Mouse (Mus musculus) left cerebral cortex, adult 9 months (tissue): ENCODE results near the gene Mark1.
A peak's percentile ranks its signal among the peaks of the same experiment; 100 is the strongest.

ENCODE experiments used
- DNase-seq, 2 experiments: peaks; one replicate each; pipeline ENCODE4 v3.0.0; 2022; ENCODE audit warnings: low spot score in 2 of 2

Mark1 gene

DNA sequence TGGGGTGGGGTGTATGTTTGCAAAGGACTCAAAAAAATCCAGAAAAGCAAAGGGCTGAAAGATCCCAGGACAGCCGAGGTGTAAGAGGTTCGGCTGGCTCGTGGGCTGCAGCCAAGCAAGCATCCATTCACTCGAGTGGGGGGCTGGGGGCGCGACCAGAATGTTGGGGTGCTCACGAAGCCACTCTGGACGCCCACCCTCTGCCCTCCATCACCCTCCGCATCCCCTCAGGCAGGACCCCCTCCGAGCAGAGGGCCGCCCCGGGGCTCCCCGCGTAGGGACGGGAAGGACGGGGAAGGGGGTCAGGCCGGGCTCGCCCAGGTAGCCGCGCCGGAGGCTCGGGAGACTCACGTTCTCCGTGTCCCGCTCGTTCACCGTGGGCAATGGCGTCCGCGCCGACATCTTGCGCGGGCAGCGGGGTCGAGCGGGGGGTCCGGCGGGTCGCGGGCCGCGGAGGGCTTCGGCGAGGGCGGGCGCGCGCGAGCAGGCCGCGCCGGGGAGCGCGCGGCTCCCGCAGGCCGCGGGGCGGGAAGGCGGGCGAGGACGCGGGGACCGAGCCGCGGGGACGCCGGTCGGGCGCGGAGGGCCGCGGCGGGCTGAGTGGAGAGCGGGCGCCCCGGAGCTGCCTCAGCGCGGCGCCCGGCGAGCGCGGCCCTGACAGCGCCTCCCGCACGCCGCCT is at the start of gene Mark1:
Gene Mark1, minus strand, starts transcription at position 500 of the 680 bp plus-strand sequence.
- peak in 1 of 2 experiments; percentile 30 for DNase-seq

DNA sequence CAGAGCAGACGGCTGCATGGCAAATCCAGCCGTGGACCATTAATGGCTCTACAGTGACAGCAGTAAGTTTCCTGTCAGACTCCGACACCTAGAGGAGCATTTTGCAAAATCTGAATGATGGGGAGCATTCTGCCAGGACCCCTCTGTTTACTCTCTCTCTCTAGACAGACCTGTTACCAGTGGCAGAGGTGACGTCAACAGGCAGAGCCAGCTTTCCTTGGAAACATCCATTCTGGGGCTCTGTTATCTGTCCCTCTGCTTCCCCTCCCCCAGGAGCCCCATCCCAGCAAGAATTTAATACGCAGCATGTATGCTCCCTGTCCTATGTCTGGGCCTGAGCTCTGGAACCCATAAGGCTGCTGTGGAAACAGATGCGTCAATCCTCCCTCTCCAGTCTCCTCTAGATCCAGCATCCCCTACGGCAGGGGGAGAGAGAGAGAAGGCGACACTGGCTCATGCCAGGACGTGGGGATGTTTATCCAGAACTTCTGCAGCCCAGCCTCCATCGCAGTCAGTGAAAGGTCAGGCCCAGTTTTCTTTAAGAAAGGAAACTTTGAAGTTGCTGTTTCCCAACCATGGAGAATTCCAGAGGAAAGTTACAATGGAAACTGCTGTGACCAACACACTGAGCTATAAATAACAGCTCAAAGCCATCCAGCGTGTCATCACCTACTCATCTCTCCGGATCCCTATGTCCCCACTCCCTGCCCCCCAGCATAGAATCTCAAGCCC is 48.3 kb upstream of the Mark1 start:
- DNase-seq, result no peak

DNA sequence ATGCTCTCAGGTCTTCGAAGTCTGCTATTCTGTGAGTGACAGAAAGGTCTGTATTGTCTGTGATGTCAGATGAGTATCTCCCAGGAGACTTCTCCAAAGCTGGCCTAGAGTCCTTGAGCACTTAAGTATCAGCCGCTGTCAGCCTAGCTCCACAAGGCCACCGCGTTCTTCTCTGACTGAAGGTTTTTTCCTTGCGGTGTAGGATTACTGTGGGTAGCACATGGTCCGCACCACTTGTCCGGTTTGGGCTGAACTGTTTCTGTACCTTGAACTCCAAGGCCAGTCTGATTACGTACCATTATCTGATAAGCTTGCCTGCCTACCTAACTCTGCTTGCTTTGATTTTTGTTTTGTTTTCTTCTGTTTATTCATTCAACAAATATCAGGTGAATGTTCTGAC is 47.1 kb upstream of the Mark1 start:
- no peak for DNase-seq

DNA sequence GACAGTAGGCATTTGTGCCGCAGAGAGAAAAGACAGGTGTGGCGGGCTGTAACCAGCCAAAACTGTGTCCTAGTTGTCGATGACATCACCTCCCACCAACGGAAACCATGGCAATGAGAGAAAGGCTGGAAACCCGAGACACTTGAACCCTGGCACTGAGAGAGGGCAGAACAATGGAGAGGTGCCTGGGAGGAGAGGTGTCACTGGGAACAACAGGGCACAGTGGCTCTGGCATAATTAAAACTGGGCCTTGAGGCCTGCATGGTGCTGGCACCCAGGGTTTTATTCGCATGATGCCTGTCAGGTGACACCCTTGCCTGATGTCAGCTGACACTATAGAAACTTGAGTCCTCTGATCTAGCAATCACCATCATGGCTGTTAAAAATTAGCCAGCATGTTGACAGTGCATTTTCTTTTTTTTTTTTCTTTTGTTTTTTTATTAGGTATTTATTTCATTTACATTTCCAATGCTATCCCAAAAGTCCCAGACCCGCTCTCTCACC is 38.9 kb upstream of the Mark1 start:
- DNase-seq, result no peak

DNA sequence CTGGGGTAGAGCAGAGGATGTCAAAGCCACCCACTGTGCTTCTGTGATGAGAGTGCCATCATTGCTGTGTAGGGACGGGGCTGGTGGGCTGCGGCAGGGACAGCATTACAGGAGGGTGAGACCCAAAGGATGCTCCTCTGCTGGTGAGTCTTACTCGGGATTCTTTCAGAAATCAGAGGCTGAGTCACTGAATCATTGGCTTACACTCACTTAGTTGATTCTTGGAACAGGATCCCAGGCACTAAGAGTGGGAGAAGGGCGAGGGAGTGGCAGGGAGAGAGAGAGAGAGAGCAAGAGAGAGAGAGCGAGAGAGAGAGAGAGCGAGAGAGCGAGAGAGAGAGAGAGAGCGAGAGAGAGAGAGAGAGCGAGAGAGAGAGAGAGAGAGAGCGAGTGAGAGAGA is 31.2 kb upstream of the Mark1 start:
- DNase-seq, result no peak

DNA sequence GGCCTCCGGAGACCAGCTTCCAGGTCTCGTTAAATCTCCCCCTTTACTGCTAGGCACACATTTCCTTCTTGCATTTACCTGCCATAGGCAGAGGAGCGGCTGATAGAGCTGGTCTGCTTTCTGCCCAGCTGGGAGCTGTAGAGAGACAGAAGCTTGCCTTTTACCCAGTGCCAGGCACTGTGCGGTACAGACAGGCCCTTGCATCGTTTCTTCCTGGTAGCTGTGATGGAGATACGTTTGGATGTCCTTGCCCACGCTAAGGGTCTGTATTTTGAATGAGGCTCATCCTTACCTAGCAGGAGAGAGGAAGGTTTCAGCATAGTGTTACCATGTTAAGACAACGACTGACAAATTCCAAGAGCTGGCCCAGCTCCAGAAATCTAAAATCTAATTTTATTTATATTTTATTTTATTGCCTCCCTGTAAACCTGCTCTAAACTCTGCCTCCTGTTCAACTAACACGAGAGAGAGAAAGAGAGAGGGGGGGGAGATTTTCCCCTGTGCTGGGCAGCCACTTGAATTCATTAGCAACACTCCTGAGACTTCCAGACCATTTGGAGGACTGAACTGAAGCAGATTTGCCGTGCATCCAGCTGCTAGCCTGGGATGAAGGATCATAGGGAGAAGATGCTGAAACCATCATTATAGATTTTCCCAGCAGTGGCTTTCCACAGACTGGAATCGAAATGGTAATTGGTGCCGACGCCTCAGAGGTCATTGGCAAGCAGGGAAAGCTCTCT is 21.2 kb upstream of the Mark1 start:
- no peak for DNase-seq

DNA sequence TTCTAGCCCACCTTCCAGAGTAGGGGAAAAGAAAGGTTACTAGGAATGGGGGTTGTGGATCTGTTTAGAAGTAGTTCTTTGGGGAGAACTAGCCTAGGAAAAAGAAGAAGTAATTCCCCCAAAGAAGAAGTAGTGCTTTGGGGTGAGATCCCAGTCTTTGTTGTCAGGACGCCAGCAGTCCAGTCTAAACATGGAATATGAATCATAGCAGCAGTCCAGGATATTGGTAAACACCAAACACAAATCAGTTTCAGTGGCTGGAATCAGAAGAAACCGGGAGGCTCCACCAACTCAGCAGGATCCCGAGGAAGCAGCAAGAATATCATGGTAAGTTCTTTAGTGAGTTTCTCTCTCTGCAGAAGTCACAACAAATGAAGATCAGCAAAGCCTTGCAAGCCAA is 13.2 kb upstream of the Mark1 start:
- DNase-seq, result no peak

DNA sequence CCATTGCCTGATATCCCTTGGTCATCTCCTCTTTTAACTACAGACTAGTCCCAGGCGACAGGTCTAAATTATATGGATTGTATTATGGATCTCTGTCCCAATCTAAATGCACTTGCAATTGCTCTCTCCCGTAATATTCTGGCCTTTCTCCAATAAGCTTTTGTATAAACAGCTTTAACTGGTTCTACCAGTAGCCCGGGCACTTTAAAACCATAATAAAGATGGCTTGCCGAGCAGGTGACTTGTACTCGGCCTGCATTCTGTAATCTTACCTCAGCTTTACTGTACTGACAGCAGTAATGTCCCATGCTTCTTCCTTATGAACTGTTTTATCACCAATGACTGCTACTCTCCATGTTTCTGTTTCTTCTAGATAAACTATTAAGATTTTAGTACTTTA is 7.7 kb upstream of the Mark1 start:
- no peak for DNase-seq

DNA sequence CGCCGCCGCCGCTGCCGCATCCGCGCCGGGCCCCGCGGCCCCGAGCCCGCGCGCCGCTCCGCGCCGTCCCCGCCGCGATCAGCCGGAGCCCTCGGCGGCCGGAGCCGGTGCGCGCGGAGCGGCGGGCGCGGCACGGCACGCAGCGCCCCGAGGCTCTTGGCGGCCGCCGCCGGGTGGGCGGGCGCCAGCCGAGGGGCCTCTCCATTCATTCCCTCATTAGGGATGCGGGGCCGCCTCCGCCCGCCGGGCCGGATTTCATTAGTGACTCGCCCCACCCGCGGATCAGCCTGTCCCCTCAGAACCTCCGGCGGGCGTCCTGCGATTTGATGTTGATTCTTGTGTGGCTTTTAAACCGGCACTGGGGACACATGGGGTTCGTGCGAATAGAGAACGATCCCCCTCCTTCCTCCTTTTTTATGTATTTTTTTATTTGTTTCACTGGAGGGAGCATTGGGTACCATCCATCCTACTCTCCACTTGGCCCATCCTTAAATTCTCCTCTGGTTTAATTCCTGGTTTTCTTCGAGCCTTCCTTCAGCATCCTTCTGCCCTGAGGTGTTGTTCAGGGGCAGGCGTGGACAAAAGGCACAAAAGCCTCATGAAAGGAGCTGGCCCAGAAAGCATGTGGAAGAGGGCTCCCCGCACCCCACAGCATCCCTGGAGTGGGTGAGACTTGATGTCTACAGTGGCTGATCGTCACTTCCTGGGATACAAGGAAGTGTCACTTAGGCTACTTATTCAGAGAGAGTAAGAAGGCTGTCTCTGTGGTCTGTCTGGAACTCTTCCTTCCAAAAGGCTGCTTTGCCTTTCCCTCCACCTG is 620 bp upstream of the Mark1 start:
- DNase-seq, result peak in 1 of 2 experiments; percentile 71

DNA sequence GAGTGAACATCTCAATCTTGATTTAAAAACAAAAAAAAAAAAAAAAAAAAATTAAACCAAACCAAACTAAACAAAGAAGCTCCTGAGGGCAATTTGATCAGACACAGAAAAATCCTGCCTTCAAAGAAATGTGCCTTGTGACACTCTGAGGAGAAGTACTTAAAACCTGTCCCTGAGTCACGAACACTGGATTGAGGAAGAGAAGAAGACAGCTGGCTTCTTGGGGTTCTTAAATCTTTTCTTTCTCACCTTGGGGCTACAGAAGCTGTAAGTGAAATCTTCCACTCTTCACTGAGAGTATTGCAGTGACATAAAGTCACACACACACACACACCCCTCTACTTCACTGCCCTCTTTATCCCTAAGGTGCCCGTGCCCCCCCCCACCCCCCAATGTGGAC is 739 bp downstream of the Mark1 start:
- no peak for DNase-seq

DNA sequence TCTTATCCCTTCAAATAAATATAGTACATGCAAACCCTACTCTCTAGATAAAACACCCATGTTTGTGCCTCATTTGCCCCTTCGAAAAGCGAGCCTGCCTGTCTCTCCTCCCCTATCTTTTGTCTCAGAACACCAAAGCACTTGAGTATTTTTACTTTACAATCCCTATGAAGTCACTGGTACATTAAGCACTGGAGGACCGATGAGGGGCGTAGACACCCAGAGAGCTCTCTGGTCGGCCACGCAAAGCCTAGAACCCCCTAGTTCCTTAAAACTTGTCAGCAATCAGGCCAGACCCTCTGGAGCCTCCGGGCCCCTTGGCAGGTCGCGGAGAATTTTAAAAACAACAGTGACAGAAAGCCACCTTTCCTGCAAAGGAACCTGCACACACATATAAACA is 1.2 kb downstream of the Mark1 start:
- DNase-seq, result no peak

DNA sequence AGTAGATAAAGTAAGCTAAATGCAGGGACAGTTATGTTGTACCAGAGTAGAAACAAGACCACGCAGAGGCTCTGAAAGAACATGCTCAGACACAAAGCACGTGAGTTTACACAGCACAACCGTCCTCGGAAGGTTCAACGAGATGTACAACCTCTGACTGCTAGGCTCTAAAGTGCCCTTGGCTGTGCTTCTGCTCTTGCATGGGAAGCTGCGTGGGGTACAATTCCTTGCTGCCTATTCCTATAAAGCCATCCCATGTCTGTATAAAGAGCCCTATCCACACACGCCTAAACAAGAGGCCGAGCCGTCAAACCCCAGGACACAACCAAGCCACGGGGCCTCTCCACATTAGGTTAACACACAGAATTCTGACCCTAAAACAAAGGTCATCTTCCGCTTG is 1.9 kb downstream of the Mark1 start:
- DNase-seq, result peak in 1 of 2 experiments; percentile 10

DNA sequence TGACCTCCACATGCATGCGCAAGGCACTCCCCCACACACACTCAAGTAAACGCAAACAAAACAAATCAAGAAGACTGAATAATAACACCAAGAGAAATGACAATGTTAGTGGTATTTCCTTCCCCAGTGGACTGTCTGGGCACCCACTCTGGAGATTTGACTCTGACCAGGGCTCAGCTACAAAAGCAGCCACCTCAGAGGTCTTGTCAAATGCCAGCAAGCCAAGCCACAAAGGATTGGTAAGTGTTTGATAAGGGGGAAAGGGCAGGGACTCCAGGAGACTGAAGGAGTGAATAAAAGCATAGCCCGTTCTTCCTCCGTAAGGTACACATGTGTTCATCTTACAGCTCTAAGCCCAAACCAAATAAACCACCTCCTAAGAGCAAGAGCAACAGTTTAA is 4.0 kb downstream of the Mark1 start:
- no peak for DNase-seq

DNA sequence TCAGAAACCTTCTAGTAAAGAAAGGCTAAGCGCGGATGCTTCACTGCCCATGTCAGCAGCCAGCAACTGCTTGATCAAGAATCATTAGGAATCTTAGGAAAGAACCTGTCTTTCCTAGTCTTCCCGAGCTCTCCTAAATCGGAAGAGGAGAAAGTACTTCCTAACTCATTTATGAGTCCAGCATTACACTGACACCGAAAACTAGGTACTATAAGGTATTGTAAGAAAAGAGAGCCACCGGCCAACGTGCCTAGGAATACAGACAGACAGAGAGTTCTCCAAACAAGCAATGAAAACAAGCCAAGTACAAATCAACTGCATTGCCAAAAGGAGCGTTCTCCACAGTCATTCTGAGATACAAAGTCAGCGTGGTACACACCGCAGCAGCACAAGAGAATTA is 8.2 kb downstream of the Mark1 start:
- no peak for DNase-seq

DNA sequence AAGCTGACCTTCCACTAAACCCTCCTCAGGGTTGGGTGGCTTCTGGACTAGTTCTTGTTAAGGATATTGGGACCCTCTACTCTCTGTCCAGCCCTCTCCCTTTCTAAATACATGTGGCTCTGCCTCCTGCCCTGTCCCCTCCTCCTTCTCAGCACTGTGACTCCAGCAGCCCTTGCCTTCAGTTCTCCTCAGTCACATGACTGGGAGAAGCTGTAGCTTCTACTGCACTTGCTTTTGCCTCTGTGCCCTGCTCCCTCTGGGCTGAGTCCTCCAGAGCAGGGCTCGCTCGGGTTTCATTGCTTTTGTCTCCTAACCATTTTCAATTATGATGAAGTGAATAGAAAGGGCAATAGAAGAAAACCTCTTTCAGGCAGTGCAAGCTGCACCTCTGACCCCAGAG is 12.6 kb downstream of the Mark1 start:
- no peak for DNase-seq

DNA sequence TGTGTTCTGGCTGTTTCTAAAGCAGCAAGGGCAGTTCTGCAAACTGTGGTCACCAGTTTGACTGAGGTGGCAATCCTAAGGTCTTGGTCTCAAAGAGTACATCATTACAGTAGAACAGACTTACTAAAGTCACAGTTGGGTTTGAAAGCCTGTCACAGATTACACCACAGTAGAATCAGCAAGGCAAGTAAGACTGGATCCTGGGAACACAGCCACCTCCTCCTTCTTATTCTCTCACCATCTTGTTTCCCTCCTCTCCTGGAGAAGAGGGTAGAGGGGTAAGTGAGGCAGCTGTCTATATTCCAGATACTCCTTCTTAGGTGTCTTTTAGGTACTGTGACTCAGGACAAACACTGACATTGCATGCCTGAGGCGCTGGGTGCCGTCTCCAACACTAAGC is 14.6 kb downstream of the Mark1 start:
- no peak for DNase-seq

DNA sequence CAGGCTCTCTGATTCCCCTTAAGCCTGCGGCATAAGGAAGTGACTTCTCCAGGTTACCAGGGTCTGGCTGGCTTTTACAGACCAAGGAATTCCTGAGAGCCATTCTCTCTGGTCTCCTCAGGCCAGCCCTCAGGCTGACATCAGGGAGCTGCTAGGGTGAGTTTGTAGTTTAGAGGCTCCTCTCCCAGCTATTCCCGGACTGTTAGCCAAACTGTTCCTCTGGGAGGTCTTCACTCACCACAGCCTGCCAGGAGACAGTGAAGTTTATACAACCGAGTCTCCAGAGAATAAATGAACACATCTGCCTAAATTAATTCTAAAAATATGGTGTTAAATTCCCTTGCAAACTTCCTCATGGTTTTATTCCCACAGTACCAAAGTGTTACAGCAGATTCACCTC is 15.6 kb downstream of the Mark1 start:
- DNase-seq, result no peak

DNA sequence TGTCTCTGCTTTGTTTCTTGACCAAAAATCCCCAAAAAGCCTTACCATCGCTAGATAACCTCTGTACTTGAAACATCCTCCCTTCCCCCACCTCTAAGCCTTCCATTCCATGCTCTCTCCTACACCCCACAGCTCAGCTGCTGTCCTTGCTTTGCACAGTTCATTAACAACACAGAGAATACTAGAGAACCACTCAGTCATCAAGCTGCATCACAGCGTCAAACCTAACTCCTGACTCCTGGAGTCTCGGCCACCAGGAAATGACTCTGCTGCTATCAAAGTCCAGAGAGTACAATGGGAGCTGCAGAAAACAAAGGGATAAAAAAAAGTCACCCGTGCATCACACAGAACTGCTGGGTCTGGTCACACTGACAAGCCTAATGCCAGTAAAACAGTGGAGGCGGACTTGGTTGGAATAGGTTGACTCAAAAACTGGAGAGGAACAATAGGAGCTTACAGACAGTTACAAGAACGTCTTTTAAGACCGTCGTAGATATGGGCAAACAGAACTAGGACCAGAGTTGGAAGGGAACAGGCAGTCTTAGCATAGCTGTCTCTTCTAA is 27.1 kb downstream of the Mark1 start:
- no peak for DNase-seq

DNA sequence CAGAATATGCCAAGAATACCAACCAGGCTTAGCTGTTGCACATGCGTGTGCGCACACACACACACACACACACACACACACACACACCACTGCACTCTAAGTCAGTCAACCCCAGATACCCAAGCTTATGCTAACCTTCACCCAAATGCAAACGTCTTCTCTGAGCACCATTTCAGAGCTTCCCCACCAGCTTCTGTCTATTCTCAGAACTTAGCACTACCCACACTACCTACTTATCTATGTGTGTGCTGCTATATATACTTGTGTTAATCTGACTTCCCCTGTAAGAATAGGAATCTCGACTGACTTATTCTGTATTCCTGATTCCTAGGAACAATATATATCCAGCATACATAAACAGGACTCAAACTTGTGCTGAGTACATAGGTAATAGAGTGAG is 30.0 kb downstream of the Mark1 start:
- DNase-seq, result no peak

DNA sequence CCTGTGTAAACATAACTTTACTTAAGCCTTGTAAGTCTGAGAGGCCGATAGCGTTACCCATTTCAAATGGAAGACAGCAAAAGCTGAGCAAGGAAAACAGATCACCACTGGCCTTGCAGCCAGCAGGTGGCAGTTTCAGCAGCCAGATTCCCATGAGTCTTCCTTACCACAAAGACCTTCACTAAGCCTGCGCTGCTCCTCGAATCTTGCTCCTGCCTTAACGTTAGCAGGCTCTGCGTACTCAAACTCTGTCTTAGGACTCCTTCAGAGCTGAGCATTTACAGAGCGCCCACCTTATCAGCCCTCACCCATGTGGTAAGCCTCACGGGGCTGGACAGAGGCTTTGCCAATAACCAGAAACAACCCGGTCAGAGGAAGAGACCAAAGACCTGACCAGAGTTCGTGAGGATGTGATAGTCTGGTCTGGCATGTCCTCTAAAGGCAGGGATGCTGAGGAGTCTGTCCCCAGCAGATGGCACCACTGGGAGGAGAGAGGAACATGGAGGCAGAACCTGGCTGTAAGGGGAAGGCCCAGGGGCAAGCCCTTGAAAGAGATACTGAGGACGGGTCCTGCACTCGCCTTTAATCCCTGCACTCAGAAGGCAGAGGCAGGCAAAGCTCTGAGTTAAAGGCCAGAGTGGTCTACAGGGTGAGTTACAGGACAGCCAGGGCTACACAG is 33.5 kb downstream of the Mark1 start:
- peak in 1 of 2 experiments; percentile 47 for DNase-seq

DNA sequence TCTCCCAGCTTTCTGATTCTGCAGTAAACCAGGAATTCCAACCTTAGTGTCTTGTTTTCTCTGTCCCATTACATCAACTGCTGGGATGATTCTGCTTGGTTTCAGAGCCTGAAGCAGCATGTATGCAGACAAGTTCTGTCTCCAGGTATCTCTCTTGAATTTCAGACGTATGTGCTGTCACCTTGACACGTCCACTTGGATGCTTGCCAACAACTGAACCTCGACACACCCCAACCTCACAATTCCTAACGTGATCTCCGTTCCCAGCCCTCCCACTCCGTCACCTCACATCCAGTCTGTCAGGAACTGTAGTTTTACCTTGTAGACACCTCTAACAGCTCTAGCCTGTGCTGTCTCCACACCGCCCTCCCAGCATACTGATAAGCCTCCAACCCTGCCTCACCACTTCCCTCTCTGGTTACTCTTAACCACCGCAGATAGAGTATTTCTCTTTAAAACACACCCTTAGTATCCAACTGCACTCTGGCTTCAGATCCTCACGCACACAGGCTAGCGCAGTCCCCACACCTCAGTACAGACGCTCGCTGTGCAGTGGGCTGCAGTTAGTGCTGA is 36.2 kb downstream of the Mark1 start:
- no peak for DNase-seq
